8 mouse cellular contexts compared by ENCODE assay signal in the genomic region with DNA sequence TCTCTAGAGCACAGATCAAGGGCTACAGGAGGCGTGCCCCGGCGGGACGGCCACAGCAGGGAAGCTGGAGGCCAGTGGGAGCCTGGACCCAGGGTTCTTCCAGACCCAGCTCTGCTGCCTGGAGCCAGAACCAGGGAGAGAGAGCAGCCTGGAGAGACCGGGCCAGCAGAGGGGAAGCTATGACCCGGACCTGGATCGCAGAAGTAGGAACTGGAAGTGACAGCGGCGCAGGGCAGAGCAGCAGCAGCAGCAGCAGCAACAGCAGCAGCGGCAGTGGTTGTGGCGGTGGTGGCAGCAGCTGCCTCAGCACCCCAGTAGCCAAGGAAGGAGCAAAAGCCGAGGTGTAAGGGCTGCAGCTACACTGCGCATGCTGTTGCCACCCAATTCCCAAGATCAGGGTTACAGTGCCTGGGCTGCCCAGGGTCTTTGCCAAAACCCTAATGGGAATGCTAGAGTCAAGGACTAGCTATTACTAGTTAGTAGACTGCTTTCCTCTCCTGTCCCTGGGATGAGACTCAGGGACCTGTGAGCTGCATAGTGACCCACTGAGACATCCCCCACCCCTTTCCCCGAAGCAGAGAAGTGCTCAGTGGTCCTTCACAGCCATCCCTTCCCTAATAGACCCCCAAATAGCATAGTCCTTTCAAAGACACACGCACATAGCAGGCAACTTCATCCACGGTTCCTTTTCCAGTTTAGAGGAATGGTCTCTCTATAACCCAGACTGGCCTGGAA. TPM values are rescaled to one million over a fixed set of nuclear protein-coding genes. Genes with fewer than 3 reads are reported as not detected.
DNase-seq lines count a peak whose midpoint lies in the region; ATAC-seq and TF ChIP-seq lines count a peak whose summit lies in the region.

No protein-coding gene starts in this region.

- H3K4me1 ChIP-seq in bone marrow macrophage, adult 2 months (ENCODE audit: control insufficient read depth, insufficient read depth, low read length), result peaks cover 14% of the 10 kb centered on the region
- H3K4me1 ChIP-seq in forebrain, embryonic 14.5 days (ENCODE audit: control insufficient read depth, insufficient read depth, low read length), result no peaks in the 10 kb centered on the region

- ATAC-seq in forebrain, embryonic 14.5 days, result peak; percentile 70

- no peaks in the 10 kb centered on the region for H3K9me3 ChIP-seq in forebrain, embryonic 14.5 days (replicated peaks; ENCODE audit: control insufficient read depth, low read length)

- H3K4me2 ChIP-seq in forebrain, embryonic 14.5 days (ENCODE audit: low read length), result peak overlapping the region; percentile 70

- WGBS in forebrain, embryonic 14.5 days, result 45% methylated on average over 16 of the region's 16 CpGs
- 42% methylated on average over 16 of the region's 16 CpGs for WGBS in macrophage (ENCODE audit: missing documents)

- no peaks in the 10 kb centered on the region for H3K36me3 ChIP-seq in forebrain, embryonic 14.5 days (ENCODE audit: control insufficient read depth, insufficient read depth, low read length)
- H3K36me3 ChIP-seq in macrophage (ENCODE audit: inconsistent target), result no peaks in the 10 kb centered on the region

- intact Hi-C loops in heart, postnatal 25 days (cut with DNase I), result no loop called here

- TF ChIP-seq CTCF in bone marrow macrophage, adult 2 months (IDR thresholded peaks at IDR 0.05; ENCODE audit: low read depth, low read length), result no peak

- H3K9ac ChIP-seq in forebrain, embryonic 14.5 days (ENCODE audit: low read length), result peak overlapping the region; percentile 53

- peak overlapping the region; percentile 65 for H3K4me3 ChIP-seq in bone marrow macrophage, adult 2 months (ENCODE audit: insufficient read depth, low read length)
- H3K4me3 ChIP-seq in forebrain, embryonic 14.5 days (ENCODE audit: low read depth, low read length), result peak overlapping the region; percentile 34
- peak overlapping the region; percentile 27 for H3K4me3 ChIP-seq in macrophage (ENCODE audit: inconsistent target)

- DNase-seq in R1 (ENCODE audit: low read depth, low spot score), result peak; percentile 1
- peak; percentile 27 for DNase-seq in forebrain, embryonic 14.5 days (ENCODE audit: low spot score)
- peak; percentile 34 for DNase-seq in heart, postnatal 25 days (ENCODE audit: low spot score)
- DNase-seq in kidney, postnatal 4 days, result peak; percentile 48 to 63
- DNase-seq in right cerebral cortex, postnatal 4 days, result peak; percentile 3
- DNase-seq in MN1 (ENCODE audit: low spot score), result no peak

- H3K79me2 ChIP-seq in macrophage (ENCODE audit: inconsistent target), result peaks cover 52% of the 10 kb centered on the region

- TF ChIP-seq POLR2A in bone marrow macrophage, adult 2 months (IDR thresholded peaks at IDR 0.05; ENCODE audit: borderline replicate concordance, low read depth, low read length), result no peak

- H3K27ac ChIP-seq in bone marrow macrophage, adult 2 months (ENCODE audit: insufficient read depth, low read depth, low read length), result peak overlapping the region; percentile 85
- H3K27ac ChIP-seq in forebrain, embryonic 14.5 days (ENCODE audit: low read depth, low read length), result no peak overlapping the region
- H3K27ac ChIP-seq in macrophage, result peak overlapping the region; percentile 66

- H3K27me3 ChIP-seq in forebrain, embryonic 14.5 days (replicated peaks; ENCODE audit: control insufficient read depth, insufficient read depth, low read length), result no peaks in the 10 kb centered on the region

RNA-seq across cellular contexts. Expression of a gene that starts 11.9 kb away (rescaled TPM):
- polyA plus RNA-seq in bone marrow macrophage, adult 2 months (2012; ENCODE audit: insufficient read depth, insufficient read length, missing spikeins), result 210 and 233 TPM in 2 replicates
- polyA plus RNA-seq in forebrain, embryonic 14.5 days (2014; fragmentation: Nextera tagmentation; extraction: Ambion mirVana), result 6.1 and 7.1 TPM in 2 replicates
- 10 to 100 TPM; 62.2 to 78.3 TPM for total RNA-seq in heart, postnatal 25 days (2021)
- 100 to 1,000 TPM in 17 of 26 experiments, 10 to 100 TPM in 7, 1 to 10 TPM in 2; 7.4 to 175 (median 120) TPM for total RNA-seq in macrophage (2018; cell fraction: chromatin; rRNA removed)
- 10 to 100 TPM; 48.9 to 94.7 (median 66.6) TPM for total RNA-seq in macrophage (2018; cell fraction: cytosol; rRNA removed)
- total RNA-seq in macrophage (2018; cell fraction: nucleus; rRNA removed), result 100 to 1,000 TPM in 6 of 26 experiments, 10 to 100 TPM in 20; 11.6 to 169 (median 79.2) TPM
- 38.1 to 78.3 TPM (median 73.9 TPM) in 3 replicates for polyA plus RNA-seq in macrophage (2018)
